Mouse (Mus musculus) lung, postnatal 10 days (tissue): ENCODE measurements around the gene Olfr530.

Experiments
- DNase-seq: peaks from one replicate; pipeline ENCODE4 v3.0.0; 2021

Olfr530 gene

GRCm38 (mm10) chr7:140376231-140376630 lies at the start of gene Olfr530:
TSS of gene Olfr530 (minus strand) at chr7:140376331.
- no peak for DNase-seq

DNA sequence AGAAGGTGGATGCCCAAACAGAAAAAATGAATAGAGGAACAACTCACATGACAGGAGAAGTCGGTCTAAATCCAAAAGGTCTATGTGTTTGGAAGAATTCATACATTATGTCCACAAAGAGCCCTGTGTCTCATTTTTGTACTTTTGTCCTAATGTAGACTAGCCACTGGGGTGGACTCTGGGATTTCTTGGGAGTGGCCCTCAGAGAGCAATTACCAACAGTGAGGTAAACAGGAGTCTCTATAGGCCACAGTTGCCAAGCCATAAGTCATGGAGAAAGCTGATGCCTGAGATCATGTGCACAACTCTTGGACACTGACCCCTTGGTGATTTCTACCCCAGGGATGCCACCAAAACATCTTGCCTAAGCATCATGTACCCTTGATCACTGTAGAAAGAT lies 45.4 kb upstream of the Olfr530 start, which contains the start of gene Olfr532:
Gene Olfr532, minus strand, starts transcription at position 101 of the 400 bp plus-strand sequence.
- DNase-seq = no peak

DNA sequence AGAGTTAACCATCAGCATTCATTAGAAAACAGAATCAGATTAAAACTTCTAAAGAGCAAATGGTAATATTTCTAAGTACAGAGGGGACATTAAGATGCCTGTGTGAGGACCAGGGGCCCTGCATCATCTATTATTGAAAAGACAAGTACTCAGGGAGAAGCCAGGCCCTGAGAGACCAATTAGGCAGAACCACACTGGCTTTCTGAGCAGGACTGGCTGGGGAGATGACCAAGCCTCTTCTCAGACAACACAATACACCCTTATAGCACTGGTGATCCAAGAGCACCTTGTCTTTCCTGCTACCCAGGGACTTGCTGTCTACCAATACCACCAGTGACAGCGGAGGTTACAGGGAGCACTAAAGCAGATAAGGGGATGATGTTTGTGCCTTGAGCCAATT lies 26.7 kb upstream of the Olfr530 start, which contains the start of gene Olfr531:
Gene Olfr531, minus strand, starts transcription at position 101 of the 400 bp plus-strand sequence.
- DNase-seq = no peak

DNA sequence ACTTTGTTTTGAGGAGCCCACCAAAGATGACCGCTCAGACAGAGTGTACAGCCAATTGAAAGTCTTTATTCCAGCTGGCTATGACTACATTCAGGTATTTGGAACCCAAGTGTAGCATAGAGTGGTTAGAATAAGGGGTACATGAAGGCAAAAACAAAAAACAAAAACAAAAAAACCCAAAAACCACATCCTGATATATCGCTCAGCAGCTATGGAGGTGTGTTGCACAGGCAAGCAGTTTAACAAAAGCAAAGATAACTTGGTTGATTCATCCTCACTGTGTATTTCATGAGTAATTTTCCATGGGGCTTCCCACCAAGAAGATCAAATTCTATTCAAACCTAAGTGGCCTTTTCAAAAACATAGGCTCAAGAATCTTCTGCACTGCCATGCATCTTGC lies 780 bp upstream of the Olfr530 start:
- DNase-seq = no peak

DNA sequence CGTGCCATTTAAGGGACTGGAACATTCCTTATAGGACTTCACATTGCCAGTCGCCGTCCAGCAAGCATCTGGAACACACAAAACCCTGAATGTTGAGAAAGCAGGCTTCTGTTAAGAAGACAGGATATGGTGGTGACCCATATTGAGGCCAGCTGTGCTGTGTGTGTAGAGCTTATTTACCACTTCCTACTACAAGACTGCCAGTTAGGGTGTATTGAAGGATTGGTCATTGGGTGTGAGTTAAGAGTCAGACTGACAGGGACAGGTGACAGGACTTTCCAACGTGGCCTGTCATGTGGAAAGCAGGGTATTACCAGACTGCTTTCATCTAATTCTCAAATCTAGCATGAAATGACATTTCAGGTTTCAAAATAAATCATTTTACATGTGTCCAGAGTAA lies 1.8 kb downstream of the Olfr530 start:
- DNase-seq = no peak

- DNase-seq = no peak
Observed at GRCm38 (mm10) chr7:140361571-140361970, 14.6 kb downstream of the Olfr530 start, which contains the start of gene Olfr60. TSS of gene Olfr60 (minus strand) at chr7:140361671.

GRCm38 (mm10) chr7:140333717-140334116 lies 42.4 kb downstream of the Olfr530 start, which contains the start of gene Olfr527:
TSS of gene Olfr527 (plus strand) at chr7:140334017.
- DNase-seq = no peak

- DNase-seq = no peak
Observed at GRCm38 (mm10) chr7:140329766-140330304, 46.3 kb downstream of the Olfr530 start.
